Mouse (Mus musculus) midbrain, postnatal 0 days (tissue): ENCODE measurements around the gene Slc7a5. TPM values are rescaled to one million over a fixed set of nuclear protein-coding genes. Genes with fewer than 3 reads are reported as not detected.

Source experiments
- ATAC-seq: fragments of 200-750 bp; cut with Nextera tagmentation; 2 replicates; pipeline ENCODE4 v1.8.0; 2017; ENCODE audit warnings: moderate number of reproducible peaks, mild to moderate bottlenecking, moderate TSS enrichment, moderate library complexity; ENCODE audit not compliant: low FRiP score
- DNase-seq: peaks from one replicate; pipeline ENCODE4 v3.0.0-alpha.2; 2015; ENCODE audit warnings: low spot score
- H3K27ac ChIP-seq: fragments of 300-500 bp; sonication (generic); 2 replicates; pipeline ENCODE4 v1.5.1; 2014; ENCODE audit warnings: low read depth, mild to moderate bottlenecking, low read length, mixed read lengths
- H3K27me3 ChIP-seq: fragments of 300-500 bp; sonication (generic); 2 replicates; pipeline ENCODE4 v1.6.1; 2014; ENCODE audit warnings: low read length, control low read depth, mixed read lengths; ENCODE audit not compliant: insufficient read depth
- H3K36me3 ChIP-seq: fragments of 300-500 bp; sonication (generic); 2 replicates; pipeline ENCODE4 v1.6.1; 2014; ENCODE audit warnings: low read length, control low read depth, mixed read lengths; ENCODE audit not compliant: insufficient read depth
- H3K4me1 ChIP-seq: fragments of 300-500 bp; sonication (generic); 2 replicates; pipeline ENCODE4 v1.6.1; 2014; ENCODE audit warnings: mild to moderate bottlenecking, control low read depth, antibody characterized with exemption, low read length, mixed read lengths; ENCODE audit not compliant: insufficient read depth
- H3K4me2 ChIP-seq: fragments of 300-500 bp; sonication (generic); 2 replicates; pipeline ENCODE4 v1.6.1; 2014; ENCODE audit warnings: low read depth, mild to moderate bottlenecking, low read length, mixed read lengths; ENCODE audit not compliant: poor library complexity, severe bottlenecking
- H3K4me3 ChIP-seq: fragments of 300-500 bp; sonication (generic); 2 replicates; pipeline ENCODE4 v1.5.1; 2014; ENCODE audit warnings: low read depth, mild to moderate bottlenecking, low read length, moderate library complexity
- H3K9ac ChIP-seq: fragments of 300-500 bp; sonication (generic); replicated peaks from 2 replicates; pipeline ENCODE4 v1.6.1; 2014; ENCODE audit warnings: mild to moderate bottlenecking, low read length, moderate library complexity, mixed read lengths; ENCODE audit not compliant: poor library complexity, severe bottlenecking
- H3K9me3 ChIP-seq: fragments of 300-500 bp; sonication (generic); 2 replicates; pipeline ENCODE4 v1.6.1; 2016; ENCODE audit warnings: low read length, control low read depth
- CTCF ChIP-seq: IDR thresholded peaks from 2 replicates; pipeline ENCODE4 v1.5.1; 2016; ENCODE audit warnings: antibody characterized with exemption, mild to moderate bottlenecking
- WGBS: fragments of 180-500 bp; shearing (Covaris S2); extraction: QIAGEN DNeasy Blood & Tissue Kit; methylation state at CpG from one replicate; pipeline ENCODE4 v1.1.7; 2014; 5-methylcytosine and 5-hydroxymethylcytosine counted together
- polyA plus RNA-seq: library from polyadenylated mRNA; unstranded; fragments of >200 nt; fragmentation: Nextera tagmentation; extraction: Ambion mirVana; gene quantifications from 2 replicates; pipeline ENCODE4 v1.2.1, GENCODE M21; 2015
- total RNA-seq: library from RNA; depleted of rRNA; stranded (reverse); fragments of >200 nt; gene quantifications from 2 replicates; pipeline ENCODE4 v1.2.3, GENCODE M21; 2014; rRNA removed

The Slc7a5 gene
- total and polyA plus RNA-seq, 2 experiments from 2014 or later = 64.5 to 115 TPM

GRCm38 (mm10) chr8:121843184-121843733, 64.2 kb downstream of the Slc7a5 start:
- no peaks in the 10 kb centered on the region for H3K36me3 ChIP-seq
- no peak overlapping the region for H3K4me2 ChIP-seq
- no peak overlapping the region for H3K4me3 ChIP-seq
- no peak for TF ChIP-seq CTCF
- DNase-seq = no peak
- no peak overlapping the region for H3K27ac ChIP-seq
- WGBS = 74% methylated on average over 3 of the region's 3 CpGs
- ATAC-seq = no peak
- H3K27me3 ChIP-seq = no peaks in the 10 kb centered on the region
- no peak overlapping the region for H3K9ac ChIP-seq
- no peaks in the 10 kb centered on the region for H3K4me1 ChIP-seq
- no peaks in the 10 kb centered on the region for H3K9me3 ChIP-seq

GRCm38 (mm10) chr8:121842064-121842955, 65.2 kb downstream of the Slc7a5 start:
- no peak overlapping the region for H3K9ac ChIP-seq
- no peaks in the 10 kb centered on the region for H3K9me3 ChIP-seq
- no peak for TF ChIP-seq CTCF
- H3K27ac ChIP-seq = no peak overlapping the region
- ATAC-seq (no peak), DNase-seq (no peak)
- H3K36me3 ChIP-seq = no peaks in the 10 kb centered on the region
- H3K4me3 ChIP-seq = no peak overlapping the region
- no peak overlapping the region for H3K4me2 ChIP-seq
- WGBS = 88% methylated on average over 8 of the region's 8 CpGs
- H3K4me1 ChIP-seq = no peaks in the 10 kb centered on the region
- H3K27me3 ChIP-seq = no peaks in the 10 kb centered on the region

- WGBS = 43% methylated on average over 8 of the region's 8 CpGs
- H3K27me3 ChIP-seq = no peaks in the 10 kb centered on the region
- H3K27ac ChIP-seq = no peak overlapping the region
- no peak overlapping the region for H3K9ac ChIP-seq
- no peak overlapping the region for H3K4me3 ChIP-seq
- ATAC-seq (no peak), DNase-seq (peak; percentile 60)
- H3K36me3 ChIP-seq = no peaks in the 10 kb centered on the region
- TF ChIP-seq CTCF = peak; percentile 78
- H3K9me3 ChIP-seq = no peaks in the 10 kb centered on the region
- no peak overlapping the region for H3K4me2 ChIP-seq
- H3K4me1 ChIP-seq = no peaks in the 10 kb centered on the region
These were observed 66.3 kb downstream of the Slc7a5 start for GRCm38 (mm10) chr8:121841242-121841641.

GRCm38 (mm10) chr8:121832503-121832902, 75.0 kb downstream of the Slc7a5 start:
- WGBS = 13% methylated on average over 6 of the region's 6 CpGs
- Histone ChIP-seq H3K36me3 (no peaks in the 10 kb centered on the region), H3K9me3 (no peaks in the 10 kb centered on the region), H3K4me1 (peaks cover 13% of the 10 kb centered on the region; the same call in 1 of the 2 replicates), H3K9ac (no peak overlapping the region), H3K4me3 (no peak overlapping the region), H3K27ac (no peak overlapping the region), H3K4me2 (no peak overlapping the region), H3K27me3 (no peaks in the 10 kb centered on the region)
- TF ChIP-seq CTCF = peak; percentile 81
- ATAC-seq = no peak
- peak; percentile 81 for DNase-seq

- DNase-seq = no peak
- no peak overlapping the region for H3K4me2 ChIP-seq
These were observed 75.4 kb downstream of the Slc7a5 start for GRCm38 (mm10) chr8:121832061-121832460.

More at GRCm38 (mm10) chr8:121832061-121832460, 75.4 kb downstream of the Slc7a5 start:
- Histone ChIP-seq H3K9ac (no peak overlapping the region), H3K27me3 (no peaks in the 10 kb centered on the region), H3K36me3 (no peaks in the 10 kb centered on the region), H3K4me1 (peaks cover 13% of the 10 kb centered on the region; the same call in 1 of the 2 replicates), H3K9me3 (no peaks in the 10 kb centered on the region), H3K27ac (no peak overlapping the region), H3K4me3 (no peak overlapping the region)
- ATAC-seq = no peak
- WGBS = 77% methylated on average over 2 of the region's 2 CpGs
- TF ChIP-seq CTCF = no peak

Other genes with a start within 250 kb of the Slc7a5 start
- gene Jph3, start 178.1 kb downstream of the Slc7a5 start, total RNA-seq = 63.2 and 70.2 TPM in 2 replicates
- 109 and 110 TPM in 2 replicates for gene Jph3, start 178.1 kb downstream of the Slc7a5 start, polyA plus RNA-seq
- 30.7 and 44.8 TPM in 2 replicates for gene Klhdc4, start 78.1 kb downstream of the Slc7a5 start, total RNA-seq
- gene Klhdc4, start 78.1 kb downstream of the Slc7a5 start, polyA plus RNA-seq = 38.3 and 41.0 TPM in 2 replicates
- 0.19 TPM in 1 of 2 replicates, not detected in the other for gene Car5a, start 37.2 kb upstream of the Slc7a5 start, total RNA-seq
- gene Car5a, start 37.2 kb upstream of the Slc7a5 start, polyA plus RNA-seq = 0.17 and 0.22 TPM in 2 replicates
- gene Banp, start 42.1 kb upstream of the Slc7a5 start, total RNA-seq = 37.1 and 51.6 TPM in 2 replicates
- 22.4 and 24.8 TPM in 2 replicates for gene Banp, start 42.1 kb upstream of the Slc7a5 start, polyA plus RNA-seq